Mouse (Mus musculus): ENCODE measurements around the gene Clec10a. TPM values are rescaled to one million over a fixed set of nuclear protein-coding genes. Genes with fewer than 3 reads are reported as not detected.
"Not testable (repeated sequence)": the region's sequence is repeated elsewhere in the genome, so short reads cannot be mapped to it uniquely, and the experiment has no call there.

The Clec10a gene
- 1.1 and 1.6 TPM in 2 replicates for polyA plus RNA-seq (2012; rRNA removed)

- not testable (repeated sequence) for H3K27ac ChIP-seq (ENCODE audit: insufficient read depth, low read length); H3K4me1 ChIP-seq (ENCODE audit: control insufficient read depth, insufficient read depth, low read length); H3K4me3 ChIP-seq (ENCODE audit: insufficient read depth, low read length)
These were observed at the start of gene Clec10a for GRCm38 (mm10) chr11:70155897-70156296. TSS of gene Clec10a (plus strand) at chr11:70156197.

GRCm38 (mm10) chr11:70107085-70107484, 48.9 kb upstream of the Clec10a start:
- no peak overlapping the region for H3K4me3 ChIP-seq (ENCODE audit: insufficient read depth, low read length)
- H3K27ac ChIP-seq (ENCODE audit: insufficient read depth, low read length) = no peak overlapping the region
- H3K4me1 ChIP-seq (ENCODE audit: control insufficient read depth, insufficient read depth, low read length) = no peaks in the 10 kb centered on the region
- no peak for TF ChIP-seq CTCF (IDR thresholded peaks at IDR 0.05; ENCODE audit: extremely low read depth, insufficient read depth, low read length)
- TF ChIP-seq POLR2A (IDR thresholded peaks at IDR 0.05; ENCODE audit: extremely low read depth, insufficient read depth, low read length) = no peak

GRCm38 (mm10) chr11:70110146-70110545, 45.9 kb upstream of the Clec10a start:
- no peaks in the 10 kb centered on the region for H3K4me1 ChIP-seq (ENCODE audit: control insufficient read depth, insufficient read depth, low read length)
- TF ChIP-seq CTCF (IDR thresholded peaks at IDR 0.05; ENCODE audit: extremely low read depth, insufficient read depth, low read length) (peak; percentile 40; the same call in 1 of the 2 replicates), POLR2A (IDR thresholded peaks at IDR 0.05; ENCODE audit: extremely low read depth, insufficient read depth, low read length) (no peak)
- H3K27ac ChIP-seq (ENCODE audit: insufficient read depth, low read length) = no peak overlapping the region
- H3K4me3 ChIP-seq (ENCODE audit: insufficient read depth, low read length) = no peak overlapping the region

DNA sequence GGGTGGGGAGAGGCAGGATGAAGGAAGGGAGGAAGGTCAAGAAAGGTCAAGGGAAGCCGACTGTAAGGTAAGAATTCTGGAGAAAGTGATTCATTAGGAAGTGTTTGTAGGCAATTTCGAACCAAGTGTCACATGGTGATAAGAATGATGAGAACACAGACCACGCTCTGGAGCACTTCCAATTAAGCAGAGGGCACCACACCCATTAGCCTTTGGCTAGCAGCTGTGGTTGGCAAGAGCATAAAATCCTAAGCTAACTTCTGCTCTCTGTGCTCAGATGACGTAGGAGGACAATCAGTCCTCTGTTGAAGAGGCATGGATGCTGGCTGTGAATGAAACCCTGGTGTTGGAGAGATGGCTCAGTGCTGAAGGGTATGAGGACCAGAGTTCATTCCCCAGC, 41.4 kb upstream of the Clec10a start:
- Histone ChIP-seq H3K4me3 (ENCODE audit: insufficient read depth, low read length) (no peak overlapping the region), H3K27ac (ENCODE audit: insufficient read depth, low read length) (no peak overlapping the region), H3K4me1 (ENCODE audit: control insufficient read depth, insufficient read depth, low read length) (no peaks in the 10 kb centered on the region)
- no peak for TF ChIP-seq POLR2A (IDR thresholded peaks at IDR 0.05; ENCODE audit: extremely low read depth, insufficient read depth, low read length)
- TF ChIP-seq CTCF (IDR thresholded peaks at IDR 0.05; ENCODE audit: extremely low read depth, insufficient read depth, low read length) = no peak

DNA sequence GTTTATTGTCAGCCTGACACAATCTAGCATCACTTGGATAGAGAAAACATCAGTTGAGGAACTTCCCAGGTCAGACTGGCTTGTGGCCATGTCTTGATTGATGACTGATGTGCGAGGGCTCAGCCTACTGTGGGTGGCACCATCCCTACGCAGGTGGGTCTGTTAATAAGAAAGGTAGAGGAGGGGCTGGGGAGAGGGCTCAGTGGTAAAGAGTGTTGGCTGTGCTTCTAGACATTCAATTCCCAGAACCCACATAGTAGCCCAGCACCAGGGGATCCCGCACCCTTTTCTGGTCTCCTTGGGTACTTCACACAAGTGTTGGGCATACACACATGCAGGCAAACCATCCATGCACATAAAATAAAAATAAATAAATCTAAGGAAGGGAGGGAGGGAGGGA, 40.1 kb upstream of the Clec10a start:
- no peak for TF ChIP-seq POLR2A (IDR thresholded peaks at IDR 0.05; ENCODE audit: extremely low read depth, insufficient read depth, low read length)
- no peak for TF ChIP-seq CTCF (IDR thresholded peaks at IDR 0.05; ENCODE audit: extremely low read depth, insufficient read depth, low read length)
- Histone ChIP-seq H3K4me3 (ENCODE audit: insufficient read depth, low read length) (no peak overlapping the region), H3K4me1 (ENCODE audit: control insufficient read depth, insufficient read depth, low read length) (no peaks in the 10 kb centered on the region), H3K27ac (ENCODE audit: insufficient read depth, low read length) (no peak overlapping the region)

DNA sequence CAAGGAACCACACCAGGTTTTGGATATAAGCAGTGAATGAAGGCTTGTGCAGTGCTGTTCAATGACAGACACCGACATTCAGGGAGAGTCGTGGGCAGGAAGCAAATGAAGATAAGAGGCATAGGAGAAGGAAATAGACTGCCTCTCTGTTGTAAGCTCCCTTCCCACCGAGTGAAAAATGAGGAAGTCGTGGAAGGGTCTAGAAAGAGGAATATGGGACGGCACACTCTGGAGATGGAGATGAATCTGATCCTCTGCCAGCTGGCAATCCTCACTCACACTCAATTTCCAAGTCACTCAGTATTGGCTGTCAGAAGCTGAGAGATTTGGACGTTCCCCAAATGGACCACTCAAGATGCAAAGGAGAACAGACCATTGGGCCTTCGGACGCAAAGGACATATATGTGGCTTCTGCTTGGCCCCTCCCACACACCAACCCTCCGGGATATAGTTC, 26.0 kb upstream of the Clec10a start, which contains the start of gene Mgl2:
Gene Mgl2 (plus strand): TSS at position 404 of the 454 bp plus-strand sequence.
- Histone ChIP-seq H3K4me3 (ENCODE audit: insufficient read depth, low read length) (no peak within 1 kb of the TSS), H3K27ac (ENCODE audit: insufficient read depth, low read length) (no peak within 1 kb of the TSS), H3K4me1 (ENCODE audit: control insufficient read depth, insufficient read depth, low read length) (no peaks in the 10 kb centered on the region)
- TF ChIP-seq POLR2A (IDR thresholded peaks at IDR 0.05; ENCODE audit: extremely low read depth, insufficient read depth, low read length) (no peak), CTCF (IDR thresholded peaks at IDR 0.05; ENCODE audit: extremely low read depth, insufficient read depth, low read length) (no peak)

DNA sequence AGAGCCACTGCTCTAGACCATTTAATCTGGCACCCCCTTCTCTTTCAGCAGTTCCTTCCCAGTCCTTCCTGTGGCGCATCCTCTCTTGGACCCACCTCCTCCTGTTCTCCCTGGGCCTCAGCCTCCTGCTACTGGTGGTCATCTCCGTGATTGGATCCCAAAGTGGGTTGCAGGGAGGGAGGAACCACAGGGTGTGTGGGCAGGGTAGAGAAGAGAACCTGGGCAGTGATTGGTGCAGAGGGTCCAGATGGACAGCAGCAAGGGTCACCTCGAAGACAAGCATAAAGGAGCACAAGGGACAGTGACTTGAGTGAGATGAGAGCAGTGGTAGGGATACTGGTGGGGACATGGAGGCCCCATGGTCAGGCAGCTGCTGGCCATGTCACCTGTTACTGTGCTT, 21.0 kb upstream of the Clec10a start:
- not testable (repeated sequence) for H3K4me3 ChIP-seq (ENCODE audit: insufficient read depth, low read length); H3K4me1 ChIP-seq (ENCODE audit: control insufficient read depth, insufficient read depth, low read length); H3K27ac ChIP-seq (ENCODE audit: insufficient read depth, low read length)

- H3K27ac ChIP-seq (ENCODE audit: insufficient read depth, low read length); H3K4me1 ChIP-seq (ENCODE audit: control insufficient read depth, insufficient read depth, low read length): not testable (repeated sequence)
These were observed 20.1 kb upstream of the Clec10a start for GRCm38 (mm10) chr11:70135925-70136324.

GRCm38 (mm10) chr11:70139171-70139570, 16.8 kb upstream of the Clec10a start:
- no peaks in the 10 kb centered on the region for H3K4me1 ChIP-seq (ENCODE audit: control insufficient read depth, insufficient read depth, low read length)
- no peak overlapping the region for H3K27ac ChIP-seq (ENCODE audit: insufficient read depth, low read length)
- H3K4me3 ChIP-seq (ENCODE audit: insufficient read depth, low read length) = no peak overlapping the region
- no peak for TF ChIP-seq CTCF (IDR thresholded peaks at IDR 0.05; ENCODE audit: extremely low read depth, insufficient read depth, low read length)
- TF ChIP-seq POLR2A (IDR thresholded peaks at IDR 0.05; ENCODE audit: extremely low read depth, insufficient read depth, low read length) = no peak

More at GRCm38 (mm10) chr11:70135925-70136324, 20.1 kb upstream of the Clec10a start:
- H3K4me3 ChIP-seq (ENCODE audit: insufficient read depth, low read length) = not testable (repeated sequence)

- Histone ChIP-seq H3K27ac (ENCODE audit: insufficient read depth, low read length) (no peak overlapping the region), H3K4me3 (ENCODE audit: insufficient read depth, low read length) (no peak overlapping the region), H3K4me1 (ENCODE audit: control insufficient read depth, insufficient read depth, low read length) (no peaks in the 10 kb centered on the region)
- no peak for TF ChIP-seq POLR2A (IDR thresholded peaks at IDR 0.05; ENCODE audit: extremely low read depth, insufficient read depth, low read length)
- TF ChIP-seq CTCF (IDR thresholded peaks at IDR 0.05; ENCODE audit: extremely low read depth, insufficient read depth, low read length) = no peak
These were observed 4.9 kb upstream of the Clec10a start for GRCm38 (mm10) chr11:70151072-70151471.

- no peak for TF ChIP-seq POLR2A (IDR thresholded peaks at IDR 0.05; ENCODE audit: extremely low read depth, insufficient read depth, low read length)
- TF ChIP-seq CTCF (IDR thresholded peaks at IDR 0.05; ENCODE audit: extremely low read depth, insufficient read depth, low read length) = no peak
- Histone ChIP-seq H3K4me1 (ENCODE audit: control insufficient read depth, insufficient read depth, low read length) (no peaks in the 10 kb centered on the region), H3K27ac (ENCODE audit: insufficient read depth, low read length) (no peak overlapping the region), H3K4me3 (ENCODE audit: insufficient read depth, low read length) (no peak overlapping the region)
These were observed 6.3 kb downstream of the Clec10a start for GRCm38 (mm10) chr11:70162336-70162735.

All from cortical plate, adult 2 months (tissue).